Mouse (Mus musculus): Measurements from ENCODE around the gene Mtfmt.

- TF ChIP-seq CTCF (IDR thresholded peaks at IDR 0.05; ENCODE audit: borderline replicate concordance, insufficient read depth, low read depth, low read length) (no peak), POLR2A (IDR thresholded peaks at IDR 0.05; ENCODE audit: borderline replicate concordance, insufficient read depth, low read length) (no peak)
These were observed 26.7 kb upstream of the Mtfmt start for GRCm38 (mm10) chr9:65408871-65409295.

All from cerebellum, adult 2 months (tissue).